Mouse (Mus musculus) cortical plate, adult 2 months (tissue): ENCODE results near the gene Zdhhc5. TPM values are rescaled to one million over a fixed set of nuclear protein-coding genes. Genes with fewer than 3 reads are reported as not detected.

ENCODE experiments used
- H3K27ac ChIP-seq: fragments of 200-500 bp; 2 replicates; pipeline ENCODE4 v1.5.1; 2012; ENCODE audit warnings: low read length, control low read depth, inconsistent platforms; ENCODE audit not compliant: insufficient read depth
- H3K4me1 ChIP-seq: fragments of 200-500 bp; 2 replicates; pipeline ENCODE4 v1.6.1; 2011; ENCODE audit warnings: low read length; ENCODE audit not compliant: control insufficient read depth, insufficient read depth
- H3K4me3 ChIP-seq: fragments of 200-500 bp; 2 replicates; pipeline ENCODE4 v1.5.1; 2011; ENCODE audit warnings: mild to moderate bottlenecking, low read length, control low read depth; ENCODE audit not compliant: insufficient read depth
- CTCF ChIP-seq: fragments of 200-500 bp; IDR thresholded peaks from 2 replicates; pipeline ENCODE4 v1.5.1; 2011; ENCODE audit warnings: mild to moderate bottlenecking, control low read depth, low read length; ENCODE audit not compliant: insufficient read depth; ENCODE audit errors: extremely low read depth
- POLR2A ChIP-seq: fragments of 200-500 bp; IDR thresholded peaks from 2 replicates; pipeline ENCODE4 v1.6.1; 2011; ENCODE audit warnings: mild to moderate bottlenecking, low read length, control low read depth; ENCODE audit not compliant: insufficient read depth; ENCODE audit errors: extremely low read depth
- polyA plus RNA-seq: library from polyadenylated mRNA; depleted of rRNA; stranded (reverse); fragments of >200 nt; gene quantifications from 2 replicates; pipeline ENCODE4 v1.2.3, GENCODE M21; 2012; rRNA removed

Zdhhc5 gene
- polyA plus RNA-seq, 1 experiment: 29.7 TPM

DNA sequence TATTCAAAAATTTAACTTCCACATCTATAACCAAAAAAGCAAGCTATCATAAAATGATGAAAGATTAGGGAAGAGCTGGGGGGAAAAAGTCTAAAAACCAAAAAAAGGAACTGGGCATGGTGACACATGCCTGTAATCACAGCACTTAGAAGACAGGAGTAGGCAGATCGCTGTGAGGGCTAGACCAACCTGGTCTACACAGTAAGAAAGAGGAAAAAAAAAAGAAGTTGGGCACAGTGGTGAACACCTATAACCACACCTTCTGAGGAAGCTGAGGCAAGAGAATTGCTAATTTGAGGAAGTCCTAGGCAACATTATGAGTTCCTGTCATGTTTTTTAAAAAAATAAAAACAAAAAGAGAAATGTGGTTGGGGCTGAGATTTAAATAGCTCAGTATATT, 59.1 kb downstream of the Zdhhc5 start:
- H3K4me3 ChIP-seq: no peak overlapping the region
- TF ChIP-seq POLR2A (no peak), CTCF (no peak)
- no peaks in the 10 kb centered on the region for H3K4me1 ChIP-seq
- no peak overlapping the region for H3K27ac ChIP-seq

GRCm38 (mm10) chr2:84653354-84653753, 61.6 kb downstream of the Zdhhc5 start:
- H3K4me3 ChIP-seq: no peak overlapping the region
- TF ChIP-seq CTCF (0 out of 2 replicates have a peak, but pooled peaks have one; percentile 3), POLR2A (no peak)
- no peak overlapping the region for H3K27ac ChIP-seq
- H3K4me1 ChIP-seq: no peaks in the 10 kb centered on the region

DNA sequence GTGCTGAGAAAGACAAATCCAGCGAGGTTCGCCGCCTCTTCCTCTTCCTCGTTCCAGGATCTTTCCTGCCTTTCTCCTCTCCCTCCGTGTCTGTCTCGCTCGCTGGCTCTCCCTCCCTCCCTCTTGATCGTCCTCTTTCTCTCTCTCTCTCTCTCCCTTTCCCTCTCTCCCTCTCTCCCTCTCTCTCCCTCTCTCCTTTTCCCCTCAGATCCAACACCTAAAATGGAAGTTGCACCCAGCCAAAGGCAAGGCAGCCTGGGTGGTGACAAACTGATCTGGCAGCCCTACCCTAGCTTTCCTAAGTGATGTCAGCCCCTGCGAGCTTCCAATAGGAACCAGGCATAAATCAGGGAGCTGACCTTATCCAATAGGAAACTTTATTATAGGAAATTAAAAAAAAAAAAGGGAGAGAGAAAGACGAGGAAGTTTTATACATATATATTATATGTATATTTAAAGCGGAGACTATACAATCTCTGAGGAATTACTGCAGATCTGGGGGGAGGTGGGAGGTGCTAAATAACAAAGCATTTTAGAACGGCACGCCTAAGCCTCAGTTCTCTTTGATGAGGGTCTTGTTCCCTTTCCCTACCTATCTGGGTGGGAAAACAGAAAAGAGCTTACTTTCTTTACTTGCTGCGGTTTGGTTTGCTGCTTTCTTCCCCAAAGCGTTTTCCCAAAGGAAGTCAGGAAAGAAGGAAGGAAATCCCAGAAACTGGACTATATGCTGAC, 64.3 kb downstream of the Zdhhc5 start, which contains the start of gene Ctnnd1:
TSS of gene Ctnnd1 (minus strand) at position 302 of the 732 bp plus-strand sequence.
- no peak for TF ChIP-seq CTCF
- TF ChIP-seq POLR2A: peak; percentile 99
- Histone ChIP-seq H3K4me3 (peak within 1 kb of the TSS; percentile 96), H3K27ac (peak within 1 kb of the TSS; percentile 99), H3K4me1 (no peaks in the 10 kb centered on the region)

DNA sequence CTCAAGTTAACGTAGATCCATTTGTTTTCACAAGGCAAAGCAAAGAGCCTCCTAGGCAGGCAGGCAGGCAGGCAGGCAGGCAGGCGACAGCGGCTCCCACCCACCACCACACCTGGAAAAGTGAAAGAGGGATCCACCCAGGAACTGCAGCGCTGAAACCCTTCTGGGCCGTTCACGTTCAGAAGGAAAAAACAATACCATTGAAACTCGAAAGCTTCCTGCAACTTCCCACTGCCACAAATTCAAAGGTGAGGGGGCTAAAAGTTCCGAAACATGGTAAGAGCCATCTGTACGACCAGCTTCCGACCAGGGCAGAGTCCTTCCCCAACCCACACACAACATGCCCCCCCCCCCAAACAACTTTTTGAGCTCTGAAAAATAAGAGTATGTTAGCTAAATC, 65.3 kb downstream of the Zdhhc5 start:
- TF ChIP-seq CTCF: no peak
- no peak for TF ChIP-seq POLR2A
- Histone ChIP-seq H3K4me1 (no peaks in the 10 kb centered on the region), H3K27ac (no peak overlapping the region; the same call in 1 of the 2 replicates), H3K4me3 (peak overlapping the region; percentile 96)

- no peak overlapping the region for H3K27ac ChIP-seq
- no peak for TF ChIP-seq POLR2A
- TF ChIP-seq CTCF: no peak
- peak overlapping the region; percentile 96 for H3K4me3 ChIP-seq
- H3K4me1 ChIP-seq: no peaks in the 10 kb centered on the region
Measured at GRCm38 (mm10) chr2:84648369-84648768, 66.6 kb downstream of the Zdhhc5 start.

DNA sequence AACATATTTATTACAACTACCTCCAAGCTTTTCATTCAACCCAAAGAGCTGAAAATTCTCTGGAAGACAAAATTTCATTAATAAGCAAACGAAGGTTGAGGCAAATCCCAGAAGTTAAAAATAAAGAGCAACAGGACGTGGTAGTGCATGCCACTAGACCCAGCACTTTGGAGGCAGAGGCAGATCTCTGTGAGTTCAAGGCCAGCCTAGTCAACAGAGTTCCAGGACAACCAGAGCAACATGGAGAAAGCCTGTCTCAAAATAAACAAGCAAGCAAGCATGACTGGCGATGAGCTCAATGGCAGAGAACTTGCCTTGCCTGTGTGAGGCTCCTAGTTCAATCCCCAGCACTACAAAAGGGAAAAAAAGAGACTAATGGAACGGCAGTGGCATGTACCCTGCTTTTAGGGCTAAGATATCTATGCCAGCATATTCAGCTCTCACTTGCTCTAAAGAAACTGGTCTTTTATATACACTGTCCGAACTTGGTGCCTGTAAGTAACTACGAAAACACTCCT, 67.9 kb downstream of the Zdhhc5 start:
- no peak overlapping the region for H3K27ac ChIP-seq
- TF ChIP-seq POLR2A (no peak), CTCF (no peak)
- 0 out of 2 replicates have a peak, but pooled peaks cover 1% of the 10 kb centered on the region for H3K4me1 ChIP-seq
- no peak overlapping the region; the same call in 1 of the 2 replicates for H3K4me3 ChIP-seq

GRCm38 (mm10) chr2:84646138-84646537, 68.8 kb downstream of the Zdhhc5 start:
- Histone ChIP-seq H3K4me3 (no peak overlapping the region), H3K27ac (no peak overlapping the region), H3K4me1 (0 out of 2 replicates have a peak, but pooled peaks cover 1% of the 10 kb centered on the region)
- TF ChIP-seq CTCF (no peak), POLR2A (no peak)

GRCm38 (mm10) chr2:84640833-84641232, 74.1 kb downstream of the Zdhhc5 start:
- Histone ChIP-seq H3K27ac (no peak overlapping the region), H3K4me1 (peaks cover 7% of the 10 kb centered on the region), H3K4me3 (no peak overlapping the region)
- no peak for TF ChIP-seq POLR2A

DNA sequence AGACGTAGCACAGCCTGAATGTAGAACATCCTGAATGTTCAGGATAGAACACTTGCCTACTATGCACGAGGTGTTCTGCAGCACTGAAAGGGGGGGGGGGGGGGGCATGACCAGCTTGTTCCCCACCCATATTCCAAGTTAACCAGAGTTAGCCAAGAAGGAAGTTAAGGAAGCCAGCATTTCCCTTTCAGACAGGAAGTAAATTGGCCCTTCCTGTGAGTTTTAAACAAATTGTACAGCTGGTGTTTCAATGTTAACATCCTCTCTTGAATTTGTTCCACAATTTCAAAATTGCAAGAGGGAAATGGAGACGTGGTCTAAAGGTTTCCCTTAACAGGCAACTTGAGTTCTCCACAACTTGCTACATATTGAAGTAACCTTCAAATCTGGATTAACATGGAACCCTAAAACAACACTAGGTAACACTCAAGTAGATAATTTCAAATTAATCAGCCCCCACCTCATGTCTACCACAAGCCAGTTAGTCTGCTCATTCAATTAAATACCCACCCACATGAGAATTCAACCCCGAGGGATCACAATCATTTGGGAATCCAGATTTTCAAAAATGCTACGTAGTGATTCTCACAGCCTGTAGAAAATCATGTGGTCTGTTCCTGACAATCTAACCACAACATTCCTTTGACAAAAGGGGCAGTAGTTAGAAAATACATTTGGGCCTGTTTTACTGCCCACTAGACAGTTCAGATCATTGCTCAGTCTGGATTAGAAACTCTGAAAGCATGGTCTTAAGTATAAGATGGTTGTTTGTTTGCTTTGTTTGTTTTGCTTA, 76.4 kb downstream of the Zdhhc5 start:
- peaks cover 7% of the 10 kb centered on the region for H3K4me1 ChIP-seq
- no peak for TF ChIP-seq CTCF
- no peak for TF ChIP-seq POLR2A
- no peak overlapping the region for H3K4me3 ChIP-seq
- no peak overlapping the region for H3K27ac ChIP-seq

Other genes starting within 250 kb of the Zdhhc5 start
- 4.6 TPM in 2 replicates for gene Tfpi, start 238.4 kb downstream of the Zdhhc5 start, polyA plus RNA-seq
- gene Ctnnd1, start 64.4 kb downstream of the Zdhhc5 start, polyA plus RNA-seq: 42.1 and 42.6 TPM in 2 replicates
- gene Btbd18, start 56.1 kb downstream of the Zdhhc5 start, polyA plus RNA-seq: not detected in 2 replicates
- 50.4 and 53.7 TPM in 2 replicates for gene Selenoh, start 44.4 kb downstream of the Zdhhc5 start, polyA plus RNA-seq
- gene Gm28635, start 37.1 kb downstream of the Zdhhc5 start, polyA plus RNA-seq: not detected in 2 replicates
- gene Med19, start 36.8 kb downstream of the Zdhhc5 start, polyA plus RNA-seq: 26.8 and 28.2 TPM in 2 replicates
- gene Tmx2, start 36.0 kb downstream of the Zdhhc5 start, polyA plus RNA-seq: 264 and 274 TPM in 2 replicates
- gene Clp1, start 12.2 kb upstream of the Zdhhc5 start, polyA plus RNA-seq: 9.0 and 10.0 TPM in 2 replicates
- 129 and 156 TPM in 2 replicates for gene Ypel4, start 18.9 kb upstream of the Zdhhc5 start, polyA plus RNA-seq
- 1.4 and 2.0 TPM in 2 replicates for gene Gm19426, start 28.5 kb upstream of the Zdhhc5 start, polyA plus RNA-seq
- 11.2 and 13.6 TPM in 2 replicates for gene Serping1, start 60.3 kb upstream of the Zdhhc5 start, polyA plus RNA-seq
- 9.4 and 12.1 TPM in 2 replicates for gene Ube2l6, start 83.6 kb upstream of the Zdhhc5 start, polyA plus RNA-seq
- gene Smtnl1, start 107.5 kb upstream of the Zdhhc5 start, polyA plus RNA-seq: not detected in 2 replicates
- 82.0 and 85.7 TPM in 2 replicates for gene Timm10, start 111.8 kb upstream of the Zdhhc5 start, polyA plus RNA-seq
- 0.13 and 0.52 TPM in 2 replicates for gene Slc43a1, start 123.7 kb upstream of the Zdhhc5 start, polyA plus RNA-seq
- 73.3 and 76.9 TPM in 2 replicates for gene Rtn4rl2, start 171.5 kb upstream of the Zdhhc5 start, polyA plus RNA-seq
- 0.68 and 0.92 TPM in 2 replicates for gene Slc43a3, start 221.4 kb upstream of the Zdhhc5 start, polyA plus RNA-seq